Mouse (Mus musculus) ES-E14 (cell line): Measurements from ENCODE around the gene Wrb. TPM values are rescaled to one million over a fixed set of nuclear protein-coding genes. Genes with fewer than 3 reads are reported as not detected.
"Not testable (repeated sequence)": the region's sequence is repeated elsewhere in the genome, so short reads cannot be mapped to it uniquely, and the experiment has no call there.

Source experiments
- DNase-seq: peaks from one replicate; pipeline ENCODE4 v3.0.0-alpha.2; 2013; ENCODE audit warnings: low read depth, low spot score
- H3K27ac ChIP-seq: 2 replicates; pipeline ENCODE4 v1.5.1; 2012; ENCODE audit warnings: low read depth, mild to moderate bottlenecking, low read length, moderate library complexity, mixed read lengths; ENCODE audit not compliant: poor library complexity, insufficient read depth, severe bottlenecking
- H3K36me3 ChIP-seq: 2 replicates; pipeline ENCODE4 v1.6.1; 2012; ENCODE audit warnings: mild to moderate bottlenecking, low read length, moderate library complexity, mixed read lengths; ENCODE audit not compliant: control insufficient read depth, poor library complexity, insufficient read depth, severe bottlenecking
- H3K4me1 ChIP-seq, 2 experiments: fragments of 150-350 bp in 1 of 2; sonication (generic) in 1 of 2; 2 replicates each; pipeline ENCODE4 v1.6.1; 2012; ENCODE audit warnings: low read length in 2 of 2, mild to moderate bottlenecking in 1 of 2, mixed read lengths in 1 of 2; ENCODE audit not compliant: control insufficient read depth in 2 of 2, insufficient read depth in 2 of 2, poor library complexity in 1 of 2
- H3K4me3 ChIP-seq, 2 experiments: fragments of 150-350 bp in 1 of 2; sonication (generic) in 1 of 2; 2 replicates each; pipeline ENCODE4 v1.5.1; 2012; ENCODE audit warnings: low read length in 2 of 2, low read depth in 1 of 2, mild to moderate bottlenecking in 1 of 2, mixed read lengths in 1 of 2; ENCODE audit not compliant: insufficient read depth in 1 of 2, poor library complexity in 1 of 2, severe bottlenecking in 1 of 2
- H3K9ac ChIP-seq: 2 replicates; pipeline ENCODE4 v1.6.1; 2012; ENCODE audit warnings: low read depth, mild to moderate bottlenecking, low read length, mixed read lengths; ENCODE audit not compliant: poor library complexity, insufficient read depth, severe bottlenecking
- H3K9me3 ChIP-seq: fragments of 150-350 bp; sonication (generic); 2 replicates; pipeline ENCODE4 v1.6.1; 2012; ENCODE audit warnings: low read depth, mild to moderate bottlenecking, low read length; ENCODE audit not compliant: control insufficient read depth, insufficient read depth
- CHD2 ChIP-seq: IDR thresholded peaks from 2 replicates; pipeline ENCODE4 v1.6.1; 2014; ENCODE audit warnings: mild to moderate bottlenecking, low read depth, low read length, inconsistent platforms
- HCFC1 ChIP-seq: IDR thresholded peaks from 2 replicates; pipeline ENCODE4 v1.6.1; 2012; ENCODE audit warnings: low read length, inconsistent platforms, borderline replicate concordance; ENCODE audit not compliant: insufficient read depth
- MAFK ChIP-seq: IDR thresholded peaks from 2 replicates; pipeline ENCODE4 v1.6.1; 2014; ENCODE audit warnings: mild to moderate bottlenecking, low read depth, low read length, inconsistent platforms; ENCODE audit not compliant: insufficient read depth
- ZC3H11A ChIP-seq: IDR thresholded peaks from 2 replicates; pipeline ENCODE4 v1.6.1; 2012; ENCODE audit warnings: low read depth, mild to moderate bottlenecking, inconsistent platforms, low read length, borderline replicate concordance
- ZNF384 ChIP-seq: IDR thresholded peaks from 2 replicates; pipeline ENCODE4 v1.6.1; 2012; ENCODE audit warnings: low read depth, low read length, inconsistent platforms
- in situ Hi-C, 2 experiments: fragments of 600-800 bp; cut with MboI; formaldehyde crosslinking; loops; one replicate each; pipeline ENCODE4 v1.15.1; 2025; ENCODE audit warnings: low sequenced_read_pairs in 2 of 2, inconsistent platforms in 1 of 2; ENCODE audit not compliant: unreplicated experiment in 2 of 2
- total RNA-seq: library from RNA; depleted of rRNA; stranded (reverse); fragments of 300-350 nt; gene quantifications from 2 replicates; pipeline ENCODE4 v1.2.3, GENCODE M21; 2012; rRNA removed

The Wrb gene
- 93.7 and 126 TPM in 2 replicates for total RNA-seq

GRCm38 (mm10) chr16:96145110-96145800 is at the start of gene Wrb:
Wrb (plus strand) TSS chr16:96145407.
- Histone ChIP-seq H3K9me3 (no peaks in the 10 kb centered on the region), H3K27ac (peak within 1 kb of the TSS; percentile 14; the same call in 1 of the 2 replicates), H3K9ac (peak within 1 kb of the TSS; percentile 87), H3K4me3 (peak within 1 kb of the TSS; percentile 67 to 89), H3K4me1 (peaks cover 0 to 22% of the 10 kb centered on the region in 2 experiments; a peak in 2 of 4 replicates), H3K36me3 (peaks cover 3% of the 10 kb centered on the region; the same call in 1 of the 2 replicates)
- in situ Hi-C loops: no loop called here
- TF ChIP-seq CHD2: peak; percentile 79; the same call in 1 of the 2 replicates
- peak; percentile 85 for TF ChIP-seq HCFC1
- peak; percentile 33; the same call in 1 of the 2 replicates for TF ChIP-seq ZNF384
- no peak for TF ChIP-seq MAFK
- no peak for TF ChIP-seq ZC3H11A
- peak; percentile 100 for DNase-seq

GRCm38 (mm10) chr16:96095966-96096365 is 49.2 kb upstream of the Wrb start:
- no peak for TF ChIP-seq CHD2
- no peak for TF ChIP-seq ZC3H11A
- TF ChIP-seq ZNF384: no peak
- no peak for TF ChIP-seq HCFC1
- TF ChIP-seq MAFK: no peak
- in situ Hi-C loops: no loop called here

GRCm38 (mm10) chr16:96097811-96098210 is 47.4 kb upstream of the Wrb start:
- H3K9ac ChIP-seq, DNase-seq, in situ Hi-C loops, H3K4me1 ChIP-seq, H3K9me3 ChIP-seq, H3K36me3 ChIP-seq, H3K27ac ChIP-seq: not testable (repeated sequence)
- peak overlapping the region in 1 of 2 experiments; percentile 26; a peak in 1 of 4 replicates for H3K4me3 ChIP-seq

More at GRCm38 (mm10) chr16:96095966-96096365, 49.2 kb upstream of the Wrb start:
- Histone ChIP-seq H3K9me3 (no peaks in the 10 kb centered on the region), H3K27ac (no peak overlapping the region), H3K4me1 (peaks cover 3 to 6% of the 10 kb centered on the region in 2 experiments; a peak in 1 of 4 replicates), H3K36me3 (no peaks in the 10 kb centered on the region), H3K9ac (no peak overlapping the region), H3K4me3 (no peak overlapping the region)
- no peak for DNase-seq

GRCm38 (mm10) chr16:96103036-96103435 is 42.2 kb upstream of the Wrb start:
- Histone ChIP-seq H3K9me3 (no peaks in the 10 kb centered on the region), H3K27ac (no peak overlapping the region), H3K4me3 (no peak overlapping the region), H3K4me1 (no peaks in the 10 kb centered on the region; a peak in 1 of 4 replicates), H3K9ac (no peak overlapping the region), H3K36me3 (no peaks in the 10 kb centered on the region)
- peak; percentile 67 for DNase-seq
- TF ChIP-seq CHD2 (no peak), HCFC1 (no peak), ZC3H11A (no peak)
- in situ Hi-C loops: no loop called here

- no peak overlapping the region for H3K9ac ChIP-seq
- in situ Hi-C loops: no loop called here
- H3K9me3 ChIP-seq: no peaks in the 10 kb centered on the region
- no peak for TF ChIP-seq ZC3H11A
- no peak for DNase-seq
- no peaks in the 10 kb centered on the region for H3K36me3 ChIP-seq
- no peak overlapping the region for H3K4me3 ChIP-seq
- H3K27ac ChIP-seq: no peak overlapping the region
- H3K4me1 ChIP-seq: no peaks in the 10 kb centered on the region
Measured at GRCm38 (mm10) chr16:96109673-96110072, 35.5 kb upstream of the Wrb start.
